Mouse (Mus musculus) testis, adult 2 months (tissue): ENCODE measurements at regions not wholly inside any gene's neighbourhood (a gene's known extent, or its start where the extent isn't known, plus 50 kb on each side); places are given as distances from the start of the nearest gene placed in this dataset.

Experiments
- CTCF ChIP-seq: fragments of 200-500 bp; IDR thresholded peaks from 2 replicates; pipeline ENCODE4 v1.5.1; 2012; ENCODE audit warnings: low read depth, mild to moderate bottlenecking, inconsistent platforms, low read length, moderate library complexity; ENCODE audit not compliant: control insufficient read depth, insufficient read depth, insufficient replicate concordance
- POLR2A ChIP-seq: fragments of 200-500 bp; IDR thresholded peaks from 2 replicates; pipeline ENCODE4 v1.6.1; 2012; ENCODE audit warnings: low read depth, mild to moderate bottlenecking, inconsistent platforms, low read length, moderate library complexity; ENCODE audit not compliant: control insufficient read depth

DNA sequence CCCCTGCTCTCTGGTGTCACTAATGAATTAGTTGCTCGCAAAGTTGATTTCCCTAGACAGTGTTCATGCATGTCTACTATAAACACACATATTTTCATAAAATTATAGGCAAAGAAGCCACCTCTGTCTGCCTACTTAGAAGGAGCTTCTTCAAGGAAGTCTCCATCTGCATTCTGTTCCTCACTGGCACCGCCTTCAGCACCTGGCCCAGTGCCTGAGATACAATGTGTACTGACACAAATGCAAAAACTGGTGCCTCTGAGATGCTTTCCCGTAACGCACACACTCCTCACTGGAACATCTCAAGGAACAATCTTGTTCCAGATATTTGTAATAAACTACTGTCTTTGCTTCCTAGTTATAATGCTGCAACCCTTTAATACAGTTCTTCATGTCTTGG lies 170.8 kb upstream of the Zfp462 start:
- no peak for TF ChIP-seq POLR2A
- TF ChIP-seq CTCF: no peak
